Mouse (Mus musculus) kidney, postnatal 4 days (tissue): ENCODE measurements around the gene Cyp24a1.

Experiments
- DNase-seq, 2 experiments: peaks; one replicate each; pipeline ENCODE4 v3.0.0; 2021; ENCODE audit warnings: mixed read lengths in 2 of 2

Cyp24a1 gene

GRCm38 (mm10) chr2:170436204-170436603 lies 60.7 kb downstream of the Cyp24a1 start:
- no peak for DNase-seq
